Mouse (Mus musculus): ENCODE results near the gene Dennd1a.

The Dennd1a gene

GRCm38 (mm10) chr2:38159736-38160135 is 127.5 kb downstream of the Dennd1a start:
- no peak for TF ChIP-seq GATA4 (IDR thresholded peaks at IDR 0.05; ENCODE audit: insufficient replicate concordance, low read length)

GRCm38 (mm10) chr2:38157002-38157401 is 130.2 kb downstream of the Dennd1a start:
- no peak for TF ChIP-seq GATA4 (IDR thresholded peaks at IDR 0.05; ENCODE audit: insufficient replicate concordance, low read length)

GRCm38 (mm10) chr2:38156001-38156400 is 131.2 kb downstream of the Dennd1a start:
- TF ChIP-seq GATA4 (IDR thresholded peaks at IDR 0.05; ENCODE audit: insufficient replicate concordance, low read length): no peak

GRCm38 (mm10) chr2:38144831-38145230 is 142.4 kb downstream of the Dennd1a start:
- TF ChIP-seq GATA4 (IDR thresholded peaks at IDR 0.05; ENCODE audit: insufficient replicate concordance, low read length): peak; percentile 62; the same call in 1 of the 2 replicates

GRCm38 (mm10) chr2:38144067-38144779 is 143.0 kb downstream of the Dennd1a start:
- no peak for TF ChIP-seq GATA4 (IDR thresholded peaks at IDR 0.05; ENCODE audit: insufficient replicate concordance, low read length)

- no peak for TF ChIP-seq GATA4 (IDR thresholded peaks at IDR 0.05; ENCODE audit: insufficient replicate concordance, low read length)
Measured at GRCm38 (mm10) chr2:38142905-38143304, 144.3 kb downstream of the Dennd1a start.

- no peak for TF ChIP-seq GATA4 (IDR thresholded peaks at IDR 0.05; ENCODE audit: insufficient replicate concordance, low read length)
Measured at GRCm38 (mm10) chr2:38142210-38142609, 145.0 kb downstream of the Dennd1a start.

- no peak for TF ChIP-seq GATA4 (IDR thresholded peaks at IDR 0.05; ENCODE audit: insufficient replicate concordance, low read length)
Measured at GRCm38 (mm10) chr2:38139536-38139935, 147.7 kb downstream of the Dennd1a start.

GRCm38 (mm10) chr2:38137086-38137485 is 150.1 kb downstream of the Dennd1a start:
- no peak for TF ChIP-seq GATA4 (IDR thresholded peaks at IDR 0.05; ENCODE audit: insufficient replicate concordance, low read length)

- TF ChIP-seq GATA4 (IDR thresholded peaks at IDR 0.05; ENCODE audit: insufficient replicate concordance, low read length): no peak
Measured at GRCm38 (mm10) chr2:38135427-38135826, 151.8 kb downstream of the Dennd1a start.

- TF ChIP-seq GATA4 (IDR thresholded peaks at IDR 0.05; ENCODE audit: insufficient replicate concordance, low read length): no peak
Measured at GRCm38 (mm10) chr2:38133036-38133825, 154.0 kb downstream of the Dennd1a start.

GRCm38 (mm10) chr2:38132233-38132822 is 154.9 kb downstream of the Dennd1a start:
- TF ChIP-seq GATA4 (IDR thresholded peaks at IDR 0.05; ENCODE audit: insufficient replicate concordance, low read length): no peak

- TF ChIP-seq GATA4 (IDR thresholded peaks at IDR 0.05; ENCODE audit: insufficient replicate concordance, low read length): no peak
Measured at GRCm38 (mm10) chr2:38131538-38131937, 155.7 kb downstream of the Dennd1a start.

- no peak for TF ChIP-seq GATA4 (IDR thresholded peaks at IDR 0.05; ENCODE audit: insufficient replicate concordance, low read length)
Measured at GRCm38 (mm10) chr2:38129961-38130802, 157.0 kb downstream of the Dennd1a start.

- TF ChIP-seq GATA4 (IDR thresholded peaks at IDR 0.05; ENCODE audit: insufficient replicate concordance, low read length): no peak
Measured at GRCm38 (mm10) chr2:38126383-38126732, 160.8 kb downstream of the Dennd1a start.
